Comparison of ENCODE assay signal across 34 mouse cellular contexts in genomic region chr9:44419730-44420129, GRCm38 (mm10). TPM values are rescaled to one million over a fixed set of nuclear protein-coding genes. Genes with fewer than 3 reads are reported as not detected.
"Had no signal": no experiment of that assay in that cellular context is flagged by ENCODE, and none has a peak within 500 bp of the region (broad histone marks: within the 10 kb centered on the region; RNA-seq: fewer than 3 reads in every experiment).

No protein-coding gene starts in this region.

RNA-seq across cellular contexts. Expression of gene Foxr1, which starts 21.2 kb away (rescaled TPM):
- total RNA-seq: gastrocnemius, adult 2 months; gastrocnemius, postnatal 10 days; gastrocnemius, postnatal 25 days; gastrocnemius, postnatal 4 days; granulocyte monocyte progenitor cell, adult 5-6 weeks; heart, adult 18-20 months; heart, adult 8-10 months; heart, postnatal 10 days; heart, postnatal 25 days; heart, postnatal 4 days; layer of hippocampus, adult 2 months; layer of hippocampus, postnatal 10 days; layer of hippocampus, postnatal 25 days; left cerebral cortex, adult 2 months; left cerebral cortex, postnatal 14 days; left cerebral cortex, postnatal 36 days had no signal
- polyA plus RNA-seq: heart, embryonic 10.5 days; heart, embryonic 12.5 days; heart, embryonic 14.5 days; heart, embryonic 16.5 days; hindbrain, embryonic 10.5 days; hindbrain, embryonic 12.5 days; hindbrain, embryonic 14.5 days; hindbrain, embryonic 16.5 days; intestine, embryonic 15.5 days; intestine, postnatal 0 days; kidney, embryonic 14.5 days; kidney, embryonic 16.5 days; limb, embryonic 10.5 days; limb, embryonic 12.5 days; limb, embryonic 14.5 days; liver, embryonic 11.5 days; liver, embryonic 13.5 days; liver, embryonic 15.5 days had no signal
